Mouse (Mus musculus) adrenal gland, postnatal 0 days (tissue): ENCODE measurements around the gene Osbp2. TPM values are rescaled to one million over a fixed set of nuclear protein-coding genes. Genes with fewer than 3 reads are reported as not detected.

ENCODE experiments used
- polyA plus RNA-seq: library from polyadenylated mRNA; unstranded; fragments of >200 nt; fragmentation: Nextera tagmentation; extraction: Ambion mirVana; gene quantifications from 2 replicates; pipeline ENCODE4 v1.2.1, GENCODE M21; 2015

Gene Osbp2
- polyA plus RNA-seq, result 1.2 and 3.2 TPM in 2 replicates

GRCm38 (mm10) chr11:3863454-3864112 is at the start of gene Osbp2:
Gene Osbp2, minus strand, starts transcription at chr11:3863903.

GRCm38 (mm10) chr11:3894406-3895281 is 30.9 kb upstream of the Osbp2 start, which contains the start of the genes 4921536K21Rik and Dusp18:
Gene 4921536K21Rik, minus strand, starts transcription at chr11:3895098.
Gene Dusp18, plus strand, starts transcription at chr11:3895240.

Other genes starting within 250 kb of the Osbp2 start
- 10.3 and 14.6 TPM in 2 replicates for gene Morc2a, start 214.7 kb downstream of the Osbp2 start, polyA plus RNA-seq
- 0.13 and 0.15 TPM in 2 replicates for gene 4921536K21Rik, start 31.2 kb upstream of the Osbp2 start, polyA plus RNA-seq
- gene Dusp18, start 31.3 kb upstream of the Osbp2 start, polyA plus RNA-seq, result 4.4 and 4.7 TPM in 2 replicates
- 4.9 and 6.8 TPM in 2 replicates for gene Slc35e4, start 50.8 kb upstream of the Osbp2 start, polyA plus RNA-seq
- 87.0 and 165 TPM in 2 replicates for gene Tcn2, start 68.3 kb upstream of the Osbp2 start, polyA plus RNA-seq
- gene Pes1, start 100.1 kb upstream of the Osbp2 start, polyA plus RNA-seq, result 44.4 and 61.7 TPM in 2 replicates
- 0.11 TPM in 2 replicates for gene 4930556J24Rik, start 112.9 kb upstream of the Osbp2 start, polyA plus RNA-seq
- gene Gal3st1, start 119.7 kb upstream of the Osbp2 start, polyA plus RNA-seq, result 2.8 TPM in 2 replicates
- gene Sec14l4, start 167.6 kb upstream of the Osbp2 start, polyA plus RNA-seq, result 0.46 and 0.57 TPM in 2 replicates
- gene Sec14l3, start 200.9 kb upstream of the Osbp2 start, polyA plus RNA-seq, result 0.72 and 1.3 TPM in 2 replicates
- 9.5 and 17.3 TPM in 2 replicates for gene Mtfp1, start 231.5 kb upstream of the Osbp2 start, polyA plus RNA-seq